Mouse (Mus musculus): ENCODE data around the gene Fbxl14. TPM values are rescaled to one million over a fixed set of nuclear protein-coding genes. Genes with fewer than 3 reads are reported as not detected.

The Fbxl14 gene
- polyA plus RNA-seq, 1 experiment from 2014 or later: 3.4 TPM

- Histone ChIP-seq H3K36me3 (replicated peaks) (peaks cover 29% of the 10 kb centered on the region), H3K27ac (replicated peaks) (no peak overlapping the region), H3K4me1 (peaks cover 63% of the 10 kb centered on the region), H3K9me3 (no peaks in the 10 kb centered on the region), H3K4me3 (no peak overlapping the region), H3K27me3 (replicated peaks; ENCODE audit: low read depth, poor library complexity, severe bottlenecking) (0 out of 2 replicates have a peak, but pooled peaks cover 3% of the 10 kb centered on the region)
- DNase-seq (ENCODE audit: low spot score): no peak
- WGBS: 92% methylated on average over 9 of the region's 9 CpGs
Measured at GRCm38 (mm10) chr6:119487619-119488018, 8.2 kb downstream of the Fbxl14 start.

GRCm38 (mm10) chr6:119489765-119490164 lies 10.3 kb downstream of the Fbxl14 start:
- no peak overlapping the region for H3K4me3 ChIP-seq
- no peak overlapping the region for H3K27ac ChIP-seq (replicated peaks)
- no peaks in the 10 kb centered on the region; the same call in 1 of the 2 replicates for H3K9me3 ChIP-seq
- WGBS: 11% methylated on average over 5 of the region's 5 CpGs
- H3K36me3 ChIP-seq (replicated peaks): peaks cover 13% of the 10 kb centered on the region
- 0 out of 2 replicates have a peak, but pooled peaks cover 3% of the 10 kb centered on the region for H3K27me3 ChIP-seq (replicated peaks; ENCODE audit: low read depth, poor library complexity, severe bottlenecking)
- DNase-seq (ENCODE audit: low spot score): peak; percentile 77
- peaks cover 50% of the 10 kb centered on the region for H3K4me1 ChIP-seq

GRCm38 (mm10) chr6:119490549-119490948 lies 11.1 kb downstream of the Fbxl14 start:
- peak; percentile 40 for DNase-seq (ENCODE audit: low spot score)
- Histone ChIP-seq H3K4me3 (peak overlapping the region; percentile 32), H3K27ac (replicated peaks) (peak overlapping the region; percentile 65), H3K9me3 (no peaks in the 10 kb centered on the region; the same call in 1 of the 2 replicates), H3K27me3 (replicated peaks; ENCODE audit: low read depth, poor library complexity, severe bottlenecking) (0 out of 2 replicates have a peak, but pooled peaks cover 3% of the 10 kb centered on the region), H3K4me1 (peaks cover 48% of the 10 kb centered on the region), H3K36me3 (replicated peaks) (peaks cover 8% of the 10 kb centered on the region; the same call in 1 of the 2 replicates)
- 19% methylated on average over 11 of the region's 11 CpGs for WGBS

- Histone ChIP-seq H3K36me3 (replicated peaks) (peaks cover 6% of the 10 kb centered on the region; the same call in 1 of the 2 replicates), H3K4me1 (peaks cover 43% of the 10 kb centered on the region), H3K4me3 (0 out of 2 replicates have a peak overlapping the region, but pooled peaks have one; percentile 32), H3K27me3 (replicated peaks; ENCODE audit: low read depth, poor library complexity, severe bottlenecking) (0 out of 2 replicates have a peak, but pooled peaks cover 3% of the 10 kb centered on the region), H3K9me3 (no peaks in the 10 kb centered on the region; the same call in 1 of the 2 replicates), H3K27ac (replicated peaks) (peak overlapping the region; percentile 65)
- DNase-seq (ENCODE audit: low spot score): no peak
- 31% methylated on average over 11 of the region's 11 CpGs for WGBS
Measured at GRCm38 (mm10) chr6:119491006-119491405, 11.5 kb downstream of the Fbxl14 start.

GRCm38 (mm10) chr6:119491997-119492629 lies 12.6 kb downstream of the Fbxl14 start:
- H3K4me3 ChIP-seq: no peak overlapping the region
- peak overlapping the region; percentile 52; the same call in 1 of the 2 replicates for H3K27ac ChIP-seq (replicated peaks)
- H3K27me3 ChIP-seq (replicated peaks; ENCODE audit: low read depth, poor library complexity, severe bottlenecking): 0 out of 2 replicates have a peak, but pooled peaks cover 3% of the 10 kb centered on the region
- peaks cover 40% of the 10 kb centered on the region for H3K4me1 ChIP-seq
- peak; percentile 50 for DNase-seq (ENCODE audit: low spot score)
- 27% methylated on average over 9 of the region's 9 CpGs for WGBS
- H3K36me3 ChIP-seq (replicated peaks): peaks cover 6% of the 10 kb centered on the region; the same call in 1 of the 2 replicates
- H3K9me3 ChIP-seq: no peaks in the 10 kb centered on the region; the same call in 1 of the 2 replicates

- no peak overlapping the region for H3K4me3 ChIP-seq
- H3K4me1 ChIP-seq: peaks cover 40% of the 10 kb centered on the region
- 22% methylated on average over 7 of the region's 7 CpGs for WGBS
- 0 out of 2 replicates have a peak overlapping the region, but pooled peaks have one; percentile 1 for H3K27ac ChIP-seq (replicated peaks)
- H3K9me3 ChIP-seq: no peaks in the 10 kb centered on the region; the same call in 1 of the 2 replicates
- H3K27me3 ChIP-seq (replicated peaks; ENCODE audit: low read depth, poor library complexity, severe bottlenecking): 0 out of 2 replicates have a peak, but pooled peaks cover 3% of the 10 kb centered on the region
- H3K36me3 ChIP-seq (replicated peaks): peaks cover 6% of the 10 kb centered on the region; the same call in 1 of the 2 replicates
- no peak for DNase-seq (ENCODE audit: low spot score)
Measured at GRCm38 (mm10) chr6:119492630-119493014, 13.2 kb downstream of the Fbxl14 start.

- no peaks in the 10 kb centered on the region for H3K27me3 ChIP-seq (replicated peaks; ENCODE audit: low read depth, poor library complexity, severe bottlenecking)
- peaks cover 3% of the 10 kb centered on the region; the same call in 1 of the 2 replicates for H3K36me3 ChIP-seq (replicated peaks)
- peaks cover 27% of the 10 kb centered on the region for H3K4me1 ChIP-seq
- 28% methylated on average over 5 of the region's 5 CpGs for WGBS
- peak overlapping the region; percentile 48; the same call in 1 of the 2 replicates for H3K27ac ChIP-seq (replicated peaks)
- peak; percentile 50 for DNase-seq (ENCODE audit: low spot score)
- no peak overlapping the region for H3K4me3 ChIP-seq
- no peaks in the 10 kb centered on the region; the same call in 1 of the 2 replicates for H3K9me3 ChIP-seq
Measured at GRCm38 (mm10) chr6:119499271-119499670, 19.8 kb downstream of the Fbxl14 start.

GRCm38 (mm10) chr6:119500086-119500485 lies 20.6 kb downstream of the Fbxl14 start:
- Histone ChIP-seq H3K27me3 (replicated peaks; ENCODE audit: low read depth, poor library complexity, severe bottlenecking) (no peaks in the 10 kb centered on the region), H3K4me3 (no peak overlapping the region), H3K27ac (replicated peaks) (no peak overlapping the region), H3K9me3 (no peaks in the 10 kb centered on the region), H3K4me1 (peaks cover 27% of the 10 kb centered on the region), H3K36me3 (replicated peaks) (0 out of 2 replicates have a peak, but pooled peaks cover under 1% of the 10 kb centered on the region)
- WGBS: 65% methylated on average over 5 of the region's 5 CpGs
- DNase-seq (ENCODE audit: low spot score): no peak

- 51% methylated on average over 9 of the region's 9 CpGs for WGBS
- H3K27me3 ChIP-seq (replicated peaks; ENCODE audit: low read depth, poor library complexity, severe bottlenecking): no peaks in the 10 kb centered on the region
- H3K4me3 ChIP-seq: no peak overlapping the region
- no peaks in the 10 kb centered on the region for H3K36me3 ChIP-seq (replicated peaks)
- peaks cover 29% of the 10 kb centered on the region for H3K4me1 ChIP-seq
- H3K27ac ChIP-seq (replicated peaks): no peak overlapping the region
- DNase-seq (ENCODE audit: low spot score): no peak
- no peaks in the 10 kb centered on the region for H3K9me3 ChIP-seq
Measured at GRCm38 (mm10) chr6:119502031-119502430, 22.6 kb downstream of the Fbxl14 start.

- WGBS: 88% methylated on average over 8 of the region's 8 CpGs
- H3K27me3 ChIP-seq (replicated peaks; ENCODE audit: low read depth, poor library complexity, severe bottlenecking): no peaks in the 10 kb centered on the region
- no peak for DNase-seq (ENCODE audit: low spot score)
- H3K9me3 ChIP-seq: no peaks in the 10 kb centered on the region
- peaks cover 6% of the 10 kb centered on the region; the same call in 1 of the 2 replicates for H3K36me3 ChIP-seq (replicated peaks)
- H3K4me1 ChIP-seq: peaks cover 15% of the 10 kb centered on the region
- H3K4me3 ChIP-seq: no peak overlapping the region
- no peak overlapping the region for H3K27ac ChIP-seq (replicated peaks)
Measured at GRCm38 (mm10) chr6:119504756-119505155, 25.3 kb downstream of the Fbxl14 start.

- no peaks in the 10 kb centered on the region for H3K27me3 ChIP-seq (replicated peaks; ENCODE audit: low read depth, poor library complexity, severe bottlenecking)
- 77% methylated on average over 9 of the region's 9 CpGs for WGBS
- no peaks in the 10 kb centered on the region for H3K9me3 ChIP-seq
- peaks cover 6% of the 10 kb centered on the region; the same call in 1 of the 2 replicates for H3K36me3 ChIP-seq (replicated peaks)
- peaks cover 11% of the 10 kb centered on the region for H3K4me1 ChIP-seq
- H3K27ac ChIP-seq (replicated peaks): no peak overlapping the region
- H3K4me3 ChIP-seq: no peak overlapping the region
- no peak for DNase-seq (ENCODE audit: low spot score)
Measured at GRCm38 (mm10) chr6:119505525-119506225, 26.2 kb downstream of the Fbxl14 start.

- Histone ChIP-seq H3K9me3 (no peaks in the 10 kb centered on the region), H3K27me3 (replicated peaks; ENCODE audit: low read depth, poor library complexity, severe bottlenecking) (no peaks in the 10 kb centered on the region), H3K4me1 (peaks cover 5% of the 10 kb centered on the region; the same call in 1 of the 2 replicates), H3K27ac (replicated peaks) (no peak overlapping the region), H3K36me3 (replicated peaks) (peaks cover 6% of the 10 kb centered on the region; the same call in 1 of the 2 replicates), H3K4me3 (no peak overlapping the region)
- WGBS: 92% methylated on average over 6 of the region's 6 CpGs
- DNase-seq (ENCODE audit: low spot score): no peak
Measured at GRCm38 (mm10) chr6:119508221-119508620, 28.8 kb downstream of the Fbxl14 start.

All from embryonic facial prominence, embryonic 10.5 days (tissue).